Mouse (Mus musculus) ES-E14 (cell line): ENCODE measurements at regions not wholly inside any gene's neighbourhood (a gene's known extent, or its start where the extent isn't known, plus 50 kb on each side); places are given as distances from the start of the nearest gene placed in this dataset.

ENCODE experiments used
- DNase-seq: peaks from one replicate; pipeline ENCODE4 v3.0.0-alpha.2; 2013; ENCODE audit warnings: low read depth, low spot score
- H3K27ac ChIP-seq: 2 replicates; pipeline ENCODE4 v1.5.1; 2012; ENCODE audit warnings: low read depth, mild to moderate bottlenecking, low read length, moderate library complexity, mixed read lengths; ENCODE audit not compliant: poor library complexity, insufficient read depth, severe bottlenecking
- H3K36me3 ChIP-seq: 2 replicates; pipeline ENCODE4 v1.6.1; 2012; ENCODE audit warnings: mild to moderate bottlenecking, low read length, moderate library complexity, mixed read lengths; ENCODE audit not compliant: control insufficient read depth, poor library complexity, insufficient read depth, severe bottlenecking
- H3K4me1 ChIP-seq, 2 experiments: fragments of 150-350 bp in 1 of 2; sonication (generic) in 1 of 2; 2 replicates each; pipeline ENCODE4 v1.6.1; 2012; ENCODE audit warnings: low read length in 2 of 2, mild to moderate bottlenecking in 1 of 2, mixed read lengths in 1 of 2; ENCODE audit not compliant: control insufficient read depth in 2 of 2, insufficient read depth in 2 of 2, poor library complexity in 1 of 2
- H3K4me3 ChIP-seq, 2 experiments: fragments of 150-350 bp in 1 of 2; sonication (generic) in 1 of 2; 2 replicates each; pipeline ENCODE4 v1.5.1; 2012; ENCODE audit warnings: low read length in 2 of 2, low read depth in 1 of 2, mild to moderate bottlenecking in 1 of 2, mixed read lengths in 1 of 2; ENCODE audit not compliant: insufficient read depth in 1 of 2, poor library complexity in 1 of 2, severe bottlenecking in 1 of 2
- H3K9ac ChIP-seq: 2 replicates; pipeline ENCODE4 v1.6.1; 2012; ENCODE audit warnings: low read depth, mild to moderate bottlenecking, low read length, mixed read lengths; ENCODE audit not compliant: poor library complexity, insufficient read depth, severe bottlenecking
- H3K9me3 ChIP-seq: fragments of 150-350 bp; sonication (generic); 2 replicates; pipeline ENCODE4 v1.6.1; 2012; ENCODE audit warnings: low read depth, mild to moderate bottlenecking, low read length; ENCODE audit not compliant: control insufficient read depth, insufficient read depth
- CHD2 ChIP-seq: IDR thresholded peaks from 2 replicates; pipeline ENCODE4 v1.6.1; 2014; ENCODE audit warnings: mild to moderate bottlenecking, low read depth, low read length, inconsistent platforms
- HCFC1 ChIP-seq: IDR thresholded peaks from 2 replicates; pipeline ENCODE4 v1.6.1; 2012; ENCODE audit warnings: low read length, inconsistent platforms, borderline replicate concordance; ENCODE audit not compliant: insufficient read depth
- MAFK ChIP-seq: IDR thresholded peaks from 2 replicates; pipeline ENCODE4 v1.6.1; 2014; ENCODE audit warnings: mild to moderate bottlenecking, low read depth, low read length, inconsistent platforms; ENCODE audit not compliant: insufficient read depth
- ZC3H11A ChIP-seq: IDR thresholded peaks from 2 replicates; pipeline ENCODE4 v1.6.1; 2012; ENCODE audit warnings: low read depth, mild to moderate bottlenecking, inconsistent platforms, low read length, borderline replicate concordance
- ZNF384 ChIP-seq: IDR thresholded peaks from 2 replicates; pipeline ENCODE4 v1.6.1; 2012; ENCODE audit warnings: low read depth, low read length, inconsistent platforms
- in situ Hi-C, 2 experiments: fragments of 600-800 bp; cut with MboI; formaldehyde crosslinking; loops; one replicate each; pipeline ENCODE4 v1.15.1; 2025; ENCODE audit warnings: low sequenced_read_pairs in 2 of 2, inconsistent platforms in 1 of 2; ENCODE audit not compliant: unreplicated experiment in 2 of 2

GRCm38 (mm10) chr8:26298066-26298804 is 178.9 kb downstream of the Gm45692 start:
- TF ChIP-seq ZC3H11A: no peak
- TF ChIP-seq ZNF384: no peak
- no peak for TF ChIP-seq MAFK
- no peak for TF ChIP-seq HCFC1
- TF ChIP-seq CHD2: no peak
- Histone ChIP-seq H3K4me1 (no peaks in the 10 kb centered on the region), H3K9ac (no peak overlapping the region), H3K36me3 (no peaks in the 10 kb centered on the region), H3K9me3 (no peaks in the 10 kb centered on the region), H3K27ac (no peak overlapping the region), H3K4me3 (no peak overlapping the region)
- in situ Hi-C loops: no loop called here
- DNase-seq: no peak

GRCm38 (mm10) chr8:26300246-26300645 is 180.9 kb downstream of the Gm45692 start:
- no peaks in the 10 kb centered on the region for H3K36me3 ChIP-seq
- no peak overlapping the region for H3K4me3 ChIP-seq
- no peak overlapping the region for H3K9ac ChIP-seq
- in situ Hi-C loops: no loop called here
- no peaks in the 10 kb centered on the region for H3K9me3 ChIP-seq
- no peak for DNase-seq
- TF ChIP-seq MAFK: no peak
- TF ChIP-seq HCFC1: no peak
- TF ChIP-seq CHD2: no peak
- no peak for TF ChIP-seq ZNF384
- TF ChIP-seq ZC3H11A: no peak
- no peak overlapping the region for H3K27ac ChIP-seq
- no peaks in the 10 kb centered on the region for H3K4me1 ChIP-seq

- in situ Hi-C loops: no loop called here
- Histone ChIP-seq H3K36me3 (no peaks in the 10 kb centered on the region), H3K9me3 (no peaks in the 10 kb centered on the region), H3K4me3 (no peak overlapping the region), H3K27ac (no peak overlapping the region), H3K4me1 (no peaks in the 10 kb centered on the region), H3K9ac (no peak overlapping the region)
- DNase-seq: no peak
- TF ChIP-seq MAFK (no peak), ZC3H11A (no peak), CHD2 (no peak), HCFC1 (no peak), ZNF384 (no peak)
Observed at GRCm38 (mm10) chr8:26301961-26302360, 182.6 kb downstream of the Gm45692 start.

GRCm38 (mm10) chr8:26304566-26304965 is 185.2 kb downstream of the Gm45692 start:
- H3K4me1 ChIP-seq: no peaks in the 10 kb centered on the region
- H3K9me3 ChIP-seq: no peaks in the 10 kb centered on the region
- TF ChIP-seq CHD2 (no peak), ZNF384 (no peak)
- in situ Hi-C loops: no loop called here
- H3K36me3 ChIP-seq: no peaks in the 10 kb centered on the region
- H3K4me3 ChIP-seq: no peak overlapping the region
- no peak overlapping the region for H3K27ac ChIP-seq
- DNase-seq: no peak
- no peak overlapping the region for H3K9ac ChIP-seq

GRCm38 (mm10) chr8:26305061-26305879 is 185.9 kb downstream of the Gm45692 start:
- H3K9me3 ChIP-seq: no peaks in the 10 kb centered on the region
- no peak overlapping the region for H3K27ac ChIP-seq
- in situ Hi-C loops: no loop called here
- H3K9ac ChIP-seq: no peak overlapping the region
- H3K4me3 ChIP-seq: no peak overlapping the region
- TF ChIP-seq CHD2 (no peak), MAFK (no peak), ZNF384 (no peak), ZC3H11A (no peak), HCFC1 (no peak)
- no peaks in the 10 kb centered on the region for H3K4me1 ChIP-seq
- no peak for DNase-seq
- no peaks in the 10 kb centered on the region for H3K36me3 ChIP-seq
